Mouse (Mus musculus) CH12.LX (cell line): Measurements from ENCODE around the gene Sec22b. TPM values are rescaled to one million over a fixed set of nuclear protein-coding genes. Genes with fewer than 3 reads are reported as not detected.

ENCODE experiments used
- DNase-seq: peaks from one replicate; pipeline ENCODE4 v3.0.0-alpha.2; 2013; ENCODE audit errors: extremely low read depth
- H3K27ac ChIP-seq: 2 replicates; pipeline ENCODE4 v1.5.1; 2012; ENCODE audit warnings: low read depth, mild to moderate bottlenecking, control low read depth, moderate library complexity; ENCODE audit not compliant: insufficient read depth
- H3K27me3 ChIP-seq: replicated peaks from 2 replicates; pipeline ENCODE3; 2012; ENCODE audit warnings: inconsistent platforms
- H3K36me3 ChIP-seq, 2 experiments: replicated peaks in 1 of 2; 2 replicates each; pipeline versions ENCODE3 to v1.6.1; 2012; ENCODE audit warnings: inconsistent platforms in 1 of 2, low read length in 1 of 2, mild to moderate bottlenecking in 1 of 2, mixed read lengths in 1 of 2, moderate library complexity in 1 of 2; ENCODE audit not compliant: control insufficient read depth in 1 of 2, insufficient read depth in 1 of 2
- H3K4me1 ChIP-seq, 2 experiments: 2 replicates each; pipeline ENCODE4 v1.6.1; 2012; ENCODE audit warnings: inconsistent platforms in 1 of 2, moderate library complexity in 1 of 2; ENCODE audit not compliant: insufficient read depth in 2 of 2, control insufficient read depth in 1 of 2
- H3K4me2 ChIP-seq: 2 replicates; pipeline ENCODE4 v1.6.1; 2012; ENCODE audit warnings: low read depth, mild to moderate bottlenecking, control low read depth; ENCODE audit not compliant: poor library complexity, insufficient read depth, severe bottlenecking
- H3K4me3 ChIP-seq, 3 experiments: fragments of 150-350 bp in 1 of 3; sonication (generic) in 1 of 3; replicated peaks in 1 of 3; 2 replicates each; pipeline versions ENCODE3 to v1.5.1; 2011 to 2012; ENCODE audit warnings: low read depth in 2 of 3, low read length in 2 of 3, mild to moderate bottlenecking in 2 of 3, moderate library complexity in 2 of 3, control low read depth in 1 of 3, improper control_type of control experiment in 1 of 3, inconsistent platforms in 1 of 3, mixed read lengths in 1 of 3; ENCODE audit not compliant: poor library complexity in 1 of 3
- H3K79me2 ChIP-seq: replicated peaks from 2 replicates; pipeline ENCODE4 v1.6.1; 2012; ENCODE audit warnings: mild to moderate bottlenecking, moderate library complexity; ENCODE audit not compliant: control insufficient read depth, poor library complexity, insufficient read depth, severe bottlenecking; ENCODE audit errors: extremely low read depth
- H3K9ac ChIP-seq: 2 replicates; pipeline ENCODE4 v1.6.1; 2012; ENCODE audit warnings: low read depth, mild to moderate bottlenecking, control low read depth, moderate library complexity; ENCODE audit not compliant: insufficient read depth
- H3K9me3 ChIP-seq: replicated peaks from 2 replicates; pipeline ENCODE3; 2012; ENCODE audit warnings: low read length, inconsistent platforms, mixed read lengths
- BHLHE40 ChIP-seq: IDR thresholded peaks from 2 replicates; pipeline ENCODE4 v1.6.1; 2011; ENCODE audit warnings: mild to moderate bottlenecking, low read depth, low read length, improper control_type of control experiment
- CHD1 ChIP-seq: IDR thresholded peaks from 2 replicates; pipeline ENCODE4 v1.6.1; 2012; ENCODE audit warnings: low read depth, low read length, improper control_type of control experiment, inconsistent platforms
- CTCF ChIP-seq, 2 experiments: IDR thresholded peaks in 1 of 2; conservative IDR thresholded peaks in 1 of 2; 2 replicates each; pipeline ENCODE4 v1.5.1; 2011 to 2012; ENCODE audit warnings: low read depth in 2 of 2, low read length in 2 of 2, improper control_type of control experiment in 1 of 2, inconsistent platforms in 1 of 2, mild to moderate bottlenecking in 1 of 2, moderate library complexity in 1 of 2
- E2F4 ChIP-seq: IDR thresholded peaks from 2 replicates; pipeline ENCODE4 v1.6.1; 2011; ENCODE audit warnings: low read depth, low read length, improper control_type of control experiment; ENCODE audit not compliant: insufficient replicate concordance
- ELF1 ChIP-seq: IDR thresholded peaks from 2 replicates; pipeline ENCODE4 v1.6.1; 2014; ENCODE audit warnings: low read depth, mild to moderate bottlenecking, inconsistent platforms, low read length, improper control_type of control experiment
- GABPA ChIP-seq: IDR thresholded peaks from 2 replicates; pipeline ENCODE4 v1.6.1; 2012; ENCODE audit warnings: low read depth, low read length, improper control_type of control experiment, inconsistent platforms; ENCODE audit not compliant: insufficient replicate concordance
- HCFC1 ChIP-seq: IDR thresholded peaks from 2 replicates; pipeline ENCODE4 v1.6.1; 2012; ENCODE audit warnings: low read depth, mild to moderate bottlenecking, inconsistent platforms, low read length, improper control_type of control experiment
- IRF4 ChIP-seq: IDR thresholded peaks from 2 replicates; pipeline ENCODE4 v1.6.1; 2014; ENCODE audit warnings: low read depth, mild to moderate bottlenecking, inconsistent platforms, low read length, improper control_type of control experiment
- JUN ChIP-seq: IDR thresholded peaks from 2 replicates; pipeline ENCODE4 v1.6.1; 2011; ENCODE audit warnings: low read depth, mild to moderate bottlenecking, low read length, improper control_type of control experiment, moderate library complexity; ENCODE audit not compliant: insufficient read depth
- JUND ChIP-seq: conservative IDR thresholded peaks from 2 replicates; pipeline ENCODE4 v1.6.1; 2011; ENCODE audit warnings: low read depth, low read length, improper control_type of control experiment
- KAT2A ChIP-seq: IDR thresholded peaks from 2 replicates; pipeline ENCODE4 v1.6.1; 2012; ENCODE audit warnings: low read length, improper control_type of control experiment, inconsistent platforms; ENCODE audit not compliant: insufficient replicate concordance
- MAFK ChIP-seq: IDR thresholded peaks from 2 replicates; pipeline ENCODE4 v1.6.1; 2011; ENCODE audit warnings: low read length, improper control_type of control experiment; ENCODE audit not compliant: insufficient replicate concordance
- MAX ChIP-seq: IDR thresholded peaks from 2 replicates; pipeline ENCODE4 v1.6.1; 2011; ENCODE audit warnings: low read length, improper control_type of control experiment
- MEF2A ChIP-seq: IDR thresholded peaks from 2 replicates; pipeline ENCODE4 v1.6.1; 2014; ENCODE audit warnings: low read depth, mild to moderate bottlenecking, inconsistent platforms, low read length, improper control_type of control experiment, borderline replicate concordance
- MXI1 ChIP-seq: IDR thresholded peaks from 2 replicates; pipeline ENCODE4 v1.6.1; 2011; ENCODE audit warnings: mild to moderate bottlenecking, low read depth, low read length, improper control_type of control experiment
- MYC ChIP-seq: IDR thresholded peaks from 2 replicates; pipeline ENCODE4 v1.6.1; 2011; ENCODE audit warnings: low read depth, mild to moderate bottlenecking, improper control_type of control experiment, low read length
- NELFE ChIP-seq: IDR thresholded peaks from 2 replicates; pipeline ENCODE4 v1.6.1; 2011; ENCODE audit warnings: low read depth, low read length, improper control_type of control experiment
- NRF1 ChIP-seq: IDR thresholded peaks from 2 replicates; pipeline ENCODE4 v1.6.1; 2014; ENCODE audit warnings: low read depth, mild to moderate bottlenecking, inconsistent platforms, low read length, improper control_type of control experiment, moderate library complexity
- POLR2A ChIP-seq: IDR thresholded peaks from 2 replicates; pipeline ENCODE4 v1.6.1; 2011; ENCODE audit warnings: low read depth, mild to moderate bottlenecking, improper control_type of control experiment, low read length
- POLR2AphosphoS2 ChIP-seq: IDR thresholded peaks from 2 replicates; pipeline ENCODE4 v1.6.1; 2011; ENCODE audit warnings: low read depth, low read length, improper control_type of control experiment
- RAD21 ChIP-seq: IDR thresholded peaks from 2 replicates; pipeline ENCODE4 v1.6.1; 2011; ENCODE audit warnings: low read depth, mild to moderate bottlenecking, low read length, improper control_type of control experiment, moderate library complexity
- RCOR1 ChIP-seq: conservative IDR thresholded peaks from 2 replicates; pipeline ENCODE4 v1.6.1; 2012; ENCODE audit warnings: low read depth, mild to moderate bottlenecking, inconsistent platforms, low read length, improper control_type of control experiment
- SIN3A ChIP-seq: IDR thresholded peaks from 2 replicates; pipeline ENCODE4 v1.6.1; 2012; ENCODE audit warnings: low read length, improper control_type of control experiment, inconsistent platforms
- TBP ChIP-seq: conservative IDR thresholded peaks from 2 replicates; pipeline ENCODE4 v1.6.1; 2011; ENCODE audit warnings: low read depth, low read length, improper control_type of control experiment
- TCF12 ChIP-seq: IDR thresholded peaks from 2 replicates; pipeline ENCODE4 v1.6.1; 2014; ENCODE audit warnings: low read depth, mild to moderate bottlenecking, inconsistent platforms, low read length, improper control_type of control experiment
- UBTF ChIP-seq: IDR thresholded peaks from 2 replicates; pipeline ENCODE4 v1.6.1; 2012; ENCODE audit warnings: low read depth, mild to moderate bottlenecking, inconsistent platforms, low read length, improper control_type of control experiment, moderate library complexity
- USF2 ChIP-seq: conservative IDR thresholded peaks from 2 replicates; pipeline ENCODE4 v1.6.1; 2011; ENCODE audit warnings: low read depth, low read length, improper control_type of control experiment
- ZC3H11A ChIP-seq: IDR thresholded peaks from 2 replicates; pipeline ENCODE4 v1.6.1; 2012; ENCODE audit warnings: low read depth, mild to moderate bottlenecking, inconsistent platforms, low read length, improper control_type of control experiment
- ZKSCAN1 ChIP-seq: IDR thresholded peaks from 2 replicates; pipeline ENCODE4 v1.6.1; 2012; ENCODE audit warnings: low read depth, inconsistent platforms, low read length, improper control_type of control experiment, borderline replicate concordance
- ZMIZ1 ChIP-seq: IDR thresholded peaks from 2 replicates; pipeline ENCODE4 v1.6.1; 2012; ENCODE audit warnings: low read depth, mild to moderate bottlenecking, inconsistent platforms, low read length, improper control_type of control experiment
- dilution Hi-C: fragments of 300-500 bp; cut with MboI; formaldehyde crosslinking; loops from 2 replicates; pipeline ENCODE4 v1.14.3; 2020; ENCODE audit warnings: low sequenced_read_pairs; ENCODE audit not compliant: extremely low pct_unique_long_range_greater_than_20kb, extremely low pct_ligation_motif_present
- in situ Hi-C: fragments of 300-500 bp; cut with MboI; formaldehyde crosslinking; loops from 3 replicates; pipeline ENCODE4 v1.14.3; 2019; ENCODE audit warnings: low sequenced_read_pairs, low pct_ligation_motif_present, low pct_unique_long_range_greater_than_20kb, mixed read lengths
- polyA plus RNA-seq: library from polyadenylated mRNA; unstranded; fragments of >175 nt; gene quantifications from 2 replicates; pipeline ENCODE4 v1.2.1, GENCODE M21; 2012; ENCODE audit warnings: low read depth; ENCODE audit not compliant: insufficient read length
- total RNA-seq, 2 experiments: library from RNA; depleted of rRNA; stranded (reverse); fragments of 300-350 nt in 1 of 2; fragments of >200 nt in 1 of 2; gene quantifications; 2 replicates each; pipeline ENCODE4 v1.2.3; 2012 to 2014

The Sec22b gene
- total RNA-seq (2012; rRNA removed): 42.6 and 51.4 TPM in 2 replicates
- total RNA-seq (2014; rRNA removed): 77.7 and 82.4 TPM in 2 replicates
- 82.8 and 85.2 TPM in 2 replicates for polyA plus RNA-seq

DNA sequence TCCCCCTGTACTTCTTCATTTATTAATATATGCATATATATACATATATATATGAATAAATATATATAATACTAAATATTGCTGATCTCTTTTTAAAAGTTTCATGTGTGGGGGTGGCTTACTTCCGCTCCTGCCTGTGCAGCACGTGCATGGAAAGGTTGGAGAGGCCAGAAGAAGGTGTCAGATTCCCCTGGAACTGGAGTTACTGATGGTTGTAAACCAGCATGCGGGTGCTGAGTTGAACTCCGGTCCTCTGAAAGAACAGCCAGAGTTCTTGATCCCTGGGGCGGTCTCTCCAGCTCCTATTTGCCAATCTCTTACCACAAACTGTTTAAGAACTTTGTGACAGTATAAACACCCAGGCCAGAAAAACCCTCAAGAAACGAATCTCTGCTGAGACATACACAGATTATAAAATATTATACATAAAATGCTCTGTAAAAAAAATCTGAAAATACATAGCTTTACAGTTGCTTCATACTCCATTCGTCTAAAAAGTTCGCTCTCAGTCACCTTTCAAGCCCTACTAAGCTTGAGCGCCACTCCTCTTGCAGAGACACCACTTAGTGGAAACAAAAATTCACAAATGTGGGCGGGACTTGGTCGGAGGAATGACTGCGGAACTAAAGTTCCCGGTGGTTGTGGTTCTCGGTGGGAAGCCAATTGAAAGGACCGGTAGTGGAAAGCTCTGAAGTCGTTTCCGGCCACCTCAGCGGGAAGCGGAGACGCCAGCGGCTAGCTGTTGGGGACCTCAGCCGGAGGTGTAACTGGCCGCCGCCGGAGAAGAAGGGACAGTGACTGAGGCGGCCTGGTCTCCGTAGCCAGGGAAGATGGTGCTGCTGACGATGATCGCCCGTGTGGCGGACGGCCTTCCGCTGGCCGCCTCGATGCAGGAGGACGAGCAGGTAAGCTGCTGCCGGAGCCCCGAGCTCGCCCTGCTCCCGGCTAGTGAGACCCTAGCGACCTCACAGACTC is at the start of gene Sec22b:
Sec22b (plus strand) TSS at position 675 of the 975 bp plus-strand sequence.
- Histone ChIP-seq H3K4me3 (peak within 1 kb of the TSS; percentile 96 to 100 (median 98)), H3K27me3 (no peaks in the 10 kb centered on the region), H3K4me2 (peak within 1 kb of the TSS; percentile 90), H3K27ac (no peak within 1 kb of the TSS), H3K9me3 (no peaks in the 10 kb centered on the region), H3K36me3 (peaks cover 0 to 13% of the 10 kb centered on the region in 2 experiments), H3K4me1 (peaks cover 6 to 21% of the 10 kb centered on the region in 2 experiments), H3K79me2 (peaks cover 18% of the 10 kb centered on the region), H3K9ac (peak within 1 kb of the TSS; percentile 71)
- peak; percentile 95 for DNase-seq
- in situ Hi-C loops (no loop called here), dilution Hi-C loops (no loop called here)
- TF ChIP-seq MXI1 (peak; percentile 67; the same call in 1 of the 2 replicates), CHD1 (peak; percentile 39; the same call in 1 of the 2 replicates), ZMIZ1 (peak; percentile 70), IRF4 (peak; percentile 77; the same call in 1 of the 2 replicates), GABPA (peak; percentile 19; the same call in 1 of the 2 replicates), BHLHE40 (peak; percentile 68), ZKSCAN1 (peak; percentile 93), JUN (no peak), TCF12 (peak; percentile 92), RAD21 (no peak), NRF1 (0 out of 2 replicates have a peak, but pooled peaks have one; percentile 39), MAX (peak; percentile 58; the same call in 1 of the 2 replicates), NELFE (peak; percentile 86), SIN3A (peak; percentile 98), ELF1 (peak; percentile 91), E2F4 (peak; percentile 50; the same call in 1 of the 2 replicates), CTCF (conservative IDR thresholded peaks at IDR 0.05 in 1 of 2, IDR thresholded peaks at IDR 0.05 in 1 of 2; ENCODE audit: low read depth in 2 of 2, low read length in 2 of 2) (peak in 1 of 2 experiments; percentile 27; a peak in 2 of 4 replicates), TBP (peak; percentile 93), ZC3H11A (no peak), JUND (no peak; the same call in 1 of the 2 replicates), MAFK (no peak), UBTF (no peak), KAT2A (peak; percentile 90; the same call in 1 of the 2 replicates), HCFC1 (peak; percentile 98), POLR2A (peak; percentile 93), USF2 (no peak), MEF2A (peak; percentile 82), POLR2AphosphoS2 (peak; percentile 53; the same call in 1 of the 2 replicates), RCOR1 (no peak), MYC (no peak; the same call in 1 of the 2 replicates)
